Mouse (Mus musculus): ENCODE data around the gene Camk2n1.

Gene Camk2n1

GRCm38 (mm10) chr4:138464667-138465353, 10.7 kb downstream of the Camk2n1 start:
- DNase-seq (ENCODE audit: low read depth, low spot score) = no peak

- DNase-seq (ENCODE audit: low read depth, low spot score) = no peak
These were observed 11.3 kb downstream of the Camk2n1 start for GRCm38 (mm10) chr4:138465446-138465845.

GRCm38 (mm10) chr4:138466690-138467089, 12.6 kb downstream of the Camk2n1 start:
- no peak for DNase-seq (ENCODE audit: low read depth, low spot score)

GRCm38 (mm10) chr4:138467451-138467850, 13.3 kb downstream of the Camk2n1 start:
- no peak for DNase-seq (ENCODE audit: low read depth, low spot score)

GRCm38 (mm10) chr4:138469080-138469479, 15.0 kb downstream of the Camk2n1 start:
- no peak for DNase-seq (ENCODE audit: low read depth, low spot score)

GRCm38 (mm10) chr4:138471241-138471640, 17.1 kb downstream of the Camk2n1 start:
- DNase-seq (ENCODE audit: low read depth, low spot score) = no peak

GRCm38 (mm10) chr4:138479595-138479994, 25.5 kb downstream of the Camk2n1 start:
- DNase-seq (ENCODE audit: low read depth, low spot score) = peak; percentile 81

GRCm38 (mm10) chr4:138480962-138481361, 26.8 kb downstream of the Camk2n1 start:
- DNase-seq (ENCODE audit: low read depth, low spot score) = no peak

GRCm38 (mm10) chr4:138482721-138483120, 28.6 kb downstream of the Camk2n1 start:
- no peak for DNase-seq (ENCODE audit: low read depth, low spot score)

- no peak for DNase-seq (ENCODE audit: low read depth, low spot score)
These were observed 34.1 kb downstream of the Camk2n1 start for GRCm38 (mm10) chr4:138488241-138488640.

GRCm38 (mm10) chr4:138491088-138491487, 37.0 kb downstream of the Camk2n1 start:
- DNase-seq (ENCODE audit: low read depth, low spot score) = no peak

GRCm38 (mm10) chr4:138493161-138494001, 39.3 kb downstream of the Camk2n1 start:
- no peak for DNase-seq (ENCODE audit: low read depth, low spot score)

- DNase-seq (ENCODE audit: low read depth, low spot score) = no peak
These were observed 40.8 kb downstream of the Camk2n1 start for GRCm38 (mm10) chr4:138494905-138495304.

GRCm38 (mm10) chr4:138495775-138496174, 41.7 kb downstream of the Camk2n1 start:
- no peak for DNase-seq (ENCODE audit: low read depth, low spot score)

- no peak for DNase-seq (ENCODE audit: low read depth, low spot score)
These were observed 42.8 kb downstream of the Camk2n1 start for GRCm38 (mm10) chr4:138496746-138497520.

- no peak for DNase-seq (ENCODE audit: low read depth, low spot score)
These were observed 45.9 kb downstream of the Camk2n1 start for GRCm38 (mm10) chr4:138499856-138500645.

GRCm38 (mm10) chr4:138501048-138501447, 46.9 kb downstream of the Camk2n1 start:
- DNase-seq (ENCODE audit: low read depth, low spot score) = no peak

- peak; percentile 96 for DNase-seq (ENCODE audit: low read depth, low spot score)
These were observed 50.6 kb downstream of the Camk2n1 start for GRCm38 (mm10) chr4:138504632-138505101.

GRCm38 (mm10) chr4:138505171-138505870, 51.2 kb downstream of the Camk2n1 start:
- no peak for DNase-seq (ENCODE audit: low read depth, low spot score)

- DNase-seq (ENCODE audit: low read depth, low spot score) = no peak
These were observed 53.8 kb downstream of the Camk2n1 start for GRCm38 (mm10) chr4:138507903-138508302.

Measured in telencephalon, adult 2 months (tissue).